Mouse (Mus musculus): Measurements from ENCODE around the gene Map1b. TPM values are rescaled to one million over a fixed set of nuclear protein-coding genes. Genes with fewer than 3 reads are reported as not detected.

Gene Map1b
- total RNA-seq, 2 experiments from 2014 or later: 12.0 to 12.9 TPM

- no peak for DNase-seq
Observed at GRCm38 (mm10) chr13:99410611-99411515, 105.5 kb downstream of the Map1b start.

GRCm38 (mm10) chr13:99409216-99409615 lies 107.1 kb downstream of the Map1b start:
- no peak for DNase-seq

- no peak for DNase-seq
Observed at GRCm38 (mm10) chr13:99399373-99399772, 117.0 kb downstream of the Map1b start.

GRCm38 (mm10) chr13:99398149-99398701 lies 118.1 kb downstream of the Map1b start:
- no peak for DNase-seq

- DNase-seq: no peak
Observed at GRCm38 (mm10) chr13:99397228-99397627, 119.1 kb downstream of the Map1b start.

GRCm38 (mm10) chr13:99395531-99395930 lies 120.8 kb downstream of the Map1b start:
- no peak for DNase-seq

GRCm38 (mm10) chr13:99394694-99395093 lies 121.6 kb downstream of the Map1b start:
- DNase-seq: no peak

- no peak for DNase-seq
Observed at GRCm38 (mm10) chr13:99393128-99393527, 123.2 kb downstream of the Map1b start.

- DNase-seq: peak; percentile 80
Observed at GRCm38 (mm10) chr13:99391417-99391816, 124.9 kb downstream of the Map1b start.

GRCm38 (mm10) chr13:99387901-99388811 lies 128.2 kb downstream of the Map1b start:
- no peak for DNase-seq

- DNase-seq: no peak
Observed at GRCm38 (mm10) chr13:99386341-99386740, 130.0 kb downstream of the Map1b start.

- no peak for DNase-seq
Observed at GRCm38 (mm10) chr13:99385911-99386310, 130.4 kb downstream of the Map1b start.

GRCm38 (mm10) chr13:99384555-99385203 lies 131.7 kb downstream of the Map1b start:
- DNase-seq: no peak

GRCm38 (mm10) chr13:99382373-99382772 lies 134.0 kb downstream of the Map1b start:
- DNase-seq: no peak

- DNase-seq: no peak
Observed at GRCm38 (mm10) chr13:99378223-99378622, 138.1 kb downstream of the Map1b start.

- no peak for DNase-seq
Observed at GRCm38 (mm10) chr13:99377055-99377454, 139.3 kb downstream of the Map1b start.

GRCm38 (mm10) chr13:99375550-99375949 lies 140.8 kb downstream of the Map1b start:
- peak; percentile 59 for DNase-seq

GRCm38 (mm10) chr13:99374191-99374590 lies 142.1 kb downstream of the Map1b start:
- DNase-seq: no peak

GRCm38 (mm10) chr13:99373684-99374083 lies 142.7 kb downstream of the Map1b start:
- DNase-seq: no peak
